Mouse (Mus musculus) kidney, embryonic 14.5 days (tissue): ENCODE data around the gene Med10. TPM values are rescaled to one million over a fixed set of nuclear protein-coding genes. Genes with fewer than 3 reads are reported as not detected.

Experiments used
- ATAC-seq: fragments of 200-750 bp; cut with Nextera tagmentation; 2 replicates; pipeline ENCODE4 v1.8.0; 2017; ENCODE audit warnings: moderate number of reproducible peaks, mild to moderate bottlenecking, moderate TSS enrichment, moderate library complexity; ENCODE audit not compliant: low FRiP score, low TSS enrichment
- H3K27ac ChIP-seq: fragments of 300-500 bp; sonication (generic); 2 replicates; pipeline ENCODE4 v1.5.1; 2014; ENCODE audit warnings: low read depth, mild to moderate bottlenecking, low read length, moderate library complexity, mixed read lengths
- H3K27me3 ChIP-seq: fragments of 300-500 bp; sonication (generic); 2 replicates; pipeline ENCODE4 v1.6.1; 2014; ENCODE audit warnings: mild to moderate bottlenecking, low read length; ENCODE audit not compliant: control insufficient read depth, insufficient read depth
- H3K36me3 ChIP-seq: fragments of 300-500 bp; sonication (generic); 2 replicates; pipeline ENCODE4 v1.6.1; 2014; ENCODE audit warnings: low read length, mixed read lengths; ENCODE audit not compliant: control insufficient read depth, insufficient read depth
- H3K4me1 ChIP-seq: fragments of 300-500 bp; sonication (generic); 2 replicates; pipeline ENCODE4 v1.6.1; 2014; ENCODE audit warnings: low read length, mixed read lengths; ENCODE audit not compliant: control insufficient read depth, insufficient read depth
- H3K4me2 ChIP-seq: fragments of 300-500 bp; sonication (generic); replicated peaks from 2 replicates; pipeline ENCODE4 v1.6.1; 2014; ENCODE audit warnings: low read depth, mild to moderate bottlenecking, low read length
- H3K4me3 ChIP-seq: fragments of 300-500 bp; sonication (generic); 2 replicates; pipeline ENCODE4 v1.5.1; 2014; ENCODE audit warnings: mild to moderate bottlenecking, low read length
- H3K9ac ChIP-seq: fragments of 300-500 bp; sonication (generic); 2 replicates; pipeline ENCODE4 v1.6.1; 2014; ENCODE audit warnings: low read depth, mild to moderate bottlenecking, low read length, moderate library complexity
- H3K9me3 ChIP-seq: fragments of 300-500 bp; sonication (generic); 2 replicates; pipeline ENCODE4 v1.6.1; 2016; ENCODE audit warnings: low read length; ENCODE audit not compliant: control insufficient read depth
- WGBS: fragments of 180-500 bp; shearing (Covaris S2); extraction: QIAGEN DNeasy Blood & Tissue Kit; methylation state at CpG from one replicate; pipeline ENCODE4 v1.1.7; 2014; 5-methylcytosine and 5-hydroxymethylcytosine counted together
- polyA plus RNA-seq: library from polyadenylated mRNA; unstranded; fragments of >200 nt; fragmentation: Nextera tagmentation; extraction: Ambion mirVana; gene quantifications from 2 replicates; pipeline ENCODE4 v1.2.1, GENCODE M21; 2014

Gene Med10
- polyA plus RNA-seq, 1 experiment from 2014 or later: 155 TPM

DNA sequence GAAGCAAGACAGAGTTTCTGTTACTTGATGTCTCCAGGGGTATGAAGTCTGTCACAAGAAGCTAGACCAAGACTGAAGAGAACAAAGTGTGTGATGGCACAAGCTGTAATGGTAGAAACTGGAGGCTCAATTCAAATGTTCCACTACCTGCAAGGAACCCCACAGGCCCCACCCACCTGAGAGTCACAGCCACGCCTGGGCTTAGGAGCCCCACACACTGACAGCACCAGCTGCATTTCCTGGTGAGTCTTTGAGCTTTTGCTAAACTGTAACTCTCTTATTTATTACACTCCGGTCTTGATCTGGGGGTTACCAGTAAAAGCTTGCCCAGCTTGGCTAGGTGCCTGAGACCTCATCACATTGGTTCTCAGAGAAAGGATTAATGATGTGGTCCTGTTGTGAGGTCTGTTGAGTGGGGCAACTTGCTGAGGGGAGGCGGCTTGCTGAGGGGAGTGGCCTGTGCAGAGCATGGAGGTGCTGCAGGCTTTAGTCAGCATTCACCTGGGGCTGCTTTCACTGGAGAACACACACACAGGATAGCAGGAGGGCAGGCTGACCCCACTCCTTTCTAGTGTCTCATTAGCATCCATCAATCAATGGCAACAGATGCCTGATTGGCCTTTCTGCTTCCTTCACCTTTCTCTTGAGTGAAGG is 19.1 kb downstream of the Med10 start:
- WGBS: 45% methylated on average over 3 of the region's 3 CpGs
- Histone ChIP-seq H3K27ac (no peak overlapping the region), H3K9ac (no peak overlapping the region), H3K4me2 (no peak overlapping the region), H3K4me3 (no peak overlapping the region), H3K9me3 (no peaks in the 10 kb centered on the region), H3K27me3 (no peaks in the 10 kb centered on the region), H3K36me3 (peaks cover 9% of the 10 kb centered on the region), H3K4me1 (no peaks in the 10 kb centered on the region)
- ATAC-seq: no peak

GRCm38 (mm10) chr13:69823920-69824637 is 21.9 kb downstream of the Med10 start:
- H3K9ac ChIP-seq: no peak overlapping the region
- no peaks in the 10 kb centered on the region for H3K36me3 ChIP-seq
- H3K4me2 ChIP-seq: no peak overlapping the region
- no peaks in the 10 kb centered on the region for H3K4me1 ChIP-seq
- no peaks in the 10 kb centered on the region for H3K9me3 ChIP-seq
- WGBS: 77% methylated on average over 19 of the region's 19 CpGs
- no peak overlapping the region for H3K27ac ChIP-seq
- H3K4me3 ChIP-seq: no peak overlapping the region
- ATAC-seq: no peak
- H3K27me3 ChIP-seq: no peaks in the 10 kb centered on the region

DNA sequence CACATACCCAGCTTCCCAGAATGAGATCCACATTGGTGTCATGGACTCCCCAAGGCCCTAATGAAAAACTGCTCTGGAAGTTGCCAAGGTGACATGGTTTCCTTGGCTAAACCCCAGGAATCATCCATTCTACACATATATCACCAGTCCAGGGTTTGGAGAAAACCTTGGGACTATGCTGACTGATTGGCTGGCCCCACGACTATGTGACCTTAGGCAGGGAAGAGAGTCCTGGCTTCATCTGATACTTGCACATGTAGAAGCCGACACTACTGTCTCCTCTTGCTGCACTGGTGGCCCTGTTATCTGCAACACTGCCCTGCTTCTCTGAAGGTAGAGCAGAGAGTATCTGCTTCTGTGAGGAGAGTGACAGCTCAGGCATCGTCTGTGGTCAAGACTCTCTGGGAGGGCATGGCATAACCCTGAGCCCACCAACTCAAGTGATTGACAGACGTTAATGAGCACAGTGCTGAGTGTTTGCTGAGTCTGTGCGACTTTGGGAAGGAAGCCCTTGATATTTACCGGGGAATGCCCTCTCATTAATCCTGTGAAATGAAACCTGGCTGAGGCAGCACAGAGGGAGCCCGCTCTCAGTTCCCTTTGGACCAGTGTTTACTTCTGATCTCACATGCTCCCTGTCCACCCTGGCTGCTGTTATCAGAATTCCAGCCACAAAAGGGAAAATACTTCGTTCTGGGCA is 23.4 kb downstream of the Med10 start:
- H3K4me1 ChIP-seq: no peaks in the 10 kb centered on the region
- no peak overlapping the region for H3K4me2 ChIP-seq
- H3K9ac ChIP-seq: no peak overlapping the region
- H3K27me3 ChIP-seq: no peaks in the 10 kb centered on the region
- ATAC-seq: no peak
- no peaks in the 10 kb centered on the region for H3K9me3 ChIP-seq
- no peak overlapping the region for H3K4me3 ChIP-seq
- H3K36me3 ChIP-seq: no peaks in the 10 kb centered on the region
- WGBS: 50% methylated on average over 8 of the region's 8 CpGs
- H3K27ac ChIP-seq: no peak overlapping the region

- no peak overlapping the region for H3K9ac ChIP-seq
- WGBS: 88% methylated on average over 8 of the region's 8 CpGs
- no peaks in the 10 kb centered on the region for H3K27me3 ChIP-seq
- no peak overlapping the region for H3K4me2 ChIP-seq
- H3K27ac ChIP-seq: no peak overlapping the region
- H3K36me3 ChIP-seq: no peaks in the 10 kb centered on the region
- H3K9me3 ChIP-seq: no peaks in the 10 kb centered on the region
- no peaks in the 10 kb centered on the region for H3K4me1 ChIP-seq
- H3K4me3 ChIP-seq: no peak overlapping the region
- no peak for ATAC-seq
Measured at GRCm38 (mm10) chr13:69830606-69831005, 28.4 kb downstream of the Med10 start.

DNA sequence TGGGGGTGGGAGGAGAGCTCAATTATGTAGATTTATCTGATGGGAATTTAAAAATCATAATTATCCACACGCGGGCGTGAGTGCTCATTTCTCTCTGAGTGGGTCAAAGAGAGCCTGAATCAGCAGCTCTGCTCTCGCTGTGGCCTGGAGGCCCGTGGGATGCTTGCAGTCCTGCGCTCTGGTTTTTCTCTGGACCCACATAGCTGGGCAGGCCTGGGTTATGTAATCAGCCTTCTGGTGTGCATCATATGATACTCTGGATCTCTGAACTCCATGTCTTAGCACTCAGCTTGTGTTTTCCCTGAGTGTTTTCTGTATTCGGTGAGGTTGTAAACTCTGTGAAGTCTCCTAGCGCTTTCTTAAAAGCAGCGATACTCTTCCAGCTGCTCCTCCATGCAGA is 30.4 kb downstream of the Med10 start:
- Histone ChIP-seq H3K9ac (no peak overlapping the region), H3K9me3 (no peaks in the 10 kb centered on the region), H3K4me3 (no peak overlapping the region), H3K27ac (no peak overlapping the region), H3K4me1 (no peaks in the 10 kb centered on the region), H3K27me3 (no peaks in the 10 kb centered on the region), H3K4me2 (no peak overlapping the region), H3K36me3 (no peaks in the 10 kb centered on the region)
- ATAC-seq: no peak
- WGBS: 88% methylated on average over 9 of the region's 9 CpGs

DNA sequence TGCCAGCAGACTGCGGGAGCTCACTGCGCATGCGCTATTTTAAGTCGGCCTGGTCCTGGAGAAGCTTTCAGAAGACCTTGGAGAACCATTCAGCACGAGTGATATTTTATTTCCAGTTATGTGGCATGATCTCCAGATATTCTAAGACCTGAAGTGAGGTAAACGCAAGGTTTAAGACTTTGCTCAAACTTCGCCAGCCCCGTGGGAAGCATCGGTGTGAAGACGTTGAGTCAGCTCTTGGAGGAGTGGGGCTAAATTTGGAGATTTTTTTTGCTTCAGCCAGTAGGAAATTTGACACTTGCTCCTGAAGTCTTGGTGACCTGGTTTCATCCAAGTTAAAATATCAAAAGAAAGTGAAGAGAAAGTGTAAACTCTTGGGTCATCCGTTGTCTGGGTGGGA is 31.2 kb downstream of the Med10 start:
- no peak overlapping the region for H3K9ac ChIP-seq
- H3K4me1 ChIP-seq: no peaks in the 10 kb centered on the region
- no peaks in the 10 kb centered on the region for H3K9me3 ChIP-seq
- no peaks in the 10 kb centered on the region for H3K36me3 ChIP-seq
- no peak for ATAC-seq
- WGBS: 88% methylated on average over 11 of the region's 11 CpGs
- no peak overlapping the region for H3K27ac ChIP-seq
- H3K4me2 ChIP-seq: no peak overlapping the region
- H3K4me3 ChIP-seq: no peak overlapping the region
- no peaks in the 10 kb centered on the region for H3K27me3 ChIP-seq

DNA sequence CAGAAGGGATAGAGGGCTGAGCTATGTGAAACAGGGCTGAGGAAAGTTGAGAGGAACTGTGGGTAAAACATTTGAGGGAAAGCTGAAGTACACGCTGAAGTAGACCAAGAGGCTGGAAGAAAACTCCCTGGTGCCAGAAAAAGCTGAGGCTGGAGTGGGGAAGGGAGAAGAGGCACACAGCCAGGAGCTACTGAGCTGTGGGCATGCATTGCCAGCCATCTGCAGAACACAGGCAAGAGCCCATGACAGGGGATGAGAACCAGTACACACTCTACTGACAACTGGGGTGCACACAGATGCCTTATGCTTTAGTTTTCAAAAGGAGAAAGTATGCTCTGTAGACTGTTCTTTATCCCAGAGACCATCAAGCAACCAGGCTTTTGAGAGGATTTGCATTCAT is 43.4 kb downstream of the Med10 start:
- Histone ChIP-seq H3K27me3 (no peaks in the 10 kb centered on the region), H3K4me3 (no peak overlapping the region), H3K4me1 (no peaks in the 10 kb centered on the region), H3K27ac (no peak overlapping the region), H3K36me3 (no peaks in the 10 kb centered on the region), H3K9me3 (no peaks in the 10 kb centered on the region), H3K9ac (no peak overlapping the region), H3K4me2 (no peak overlapping the region)
- ATAC-seq: no peak
- WGBS: 90% methylated on average over 1 of the region's 1 CpGs

GRCm38 (mm10) chr13:69849579-69849978 is 47.4 kb downstream of the Med10 start:
- Histone ChIP-seq H3K4me3 (no peak overlapping the region), H3K36me3 (no peaks in the 10 kb centered on the region), H3K9ac (no peak overlapping the region), H3K4me2 (no peak overlapping the region), H3K4me1 (no peaks in the 10 kb centered on the region), H3K27ac (no peak overlapping the region), H3K27me3 (no peaks in the 10 kb centered on the region), H3K9me3 (no peaks in the 10 kb centered on the region)
- ATAC-seq: no peak
- WGBS: 84% methylated on average over 1 of the region's 1 CpGs

DNA sequence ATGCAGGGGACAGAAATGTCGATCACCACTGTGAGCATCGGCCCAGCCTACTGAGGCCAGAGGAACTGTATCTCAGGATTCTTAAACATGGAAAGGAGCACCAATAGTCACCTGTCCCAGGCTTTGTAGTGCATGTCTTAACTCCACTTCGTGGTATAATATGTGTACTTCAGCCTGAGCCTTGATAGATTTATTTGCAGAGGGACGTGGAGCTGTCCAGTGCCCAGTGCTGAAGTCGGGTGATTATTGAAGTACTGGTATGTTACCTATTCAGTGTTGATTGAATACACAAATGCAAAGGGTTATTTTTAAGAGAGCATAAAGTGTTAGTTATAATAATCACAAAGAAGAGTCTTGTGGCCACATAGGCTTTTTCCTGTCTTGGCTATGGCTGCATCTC is 50.1 kb downstream of the Med10 start:
- no peak for ATAC-seq
- Histone ChIP-seq H3K4me1 (no peaks in the 10 kb centered on the region), H3K9me3 (no peaks in the 10 kb centered on the region), H3K4me3 (no peak overlapping the region), H3K4me2 (no peak overlapping the region), H3K9ac (no peak overlapping the region), H3K27ac (no peak overlapping the region), H3K27me3 (no peaks in the 10 kb centered on the region), H3K36me3 (no peaks in the 10 kb centered on the region)
- WGBS: 55% methylated on average over 5 of the region's 5 CpGs
